Mouse (Mus musculus): ENCODE data around the gene Bpifa1.
A peak's percentile ranks its signal among the peaks of the same experiment; 100 is the strongest.
"Not testable (repeated sequence)": the region's sequence is repeated elsewhere in the genome, so short reads cannot be mapped to it uniquely, and the experiment has no call there.

Gene Bpifa1

DNA sequence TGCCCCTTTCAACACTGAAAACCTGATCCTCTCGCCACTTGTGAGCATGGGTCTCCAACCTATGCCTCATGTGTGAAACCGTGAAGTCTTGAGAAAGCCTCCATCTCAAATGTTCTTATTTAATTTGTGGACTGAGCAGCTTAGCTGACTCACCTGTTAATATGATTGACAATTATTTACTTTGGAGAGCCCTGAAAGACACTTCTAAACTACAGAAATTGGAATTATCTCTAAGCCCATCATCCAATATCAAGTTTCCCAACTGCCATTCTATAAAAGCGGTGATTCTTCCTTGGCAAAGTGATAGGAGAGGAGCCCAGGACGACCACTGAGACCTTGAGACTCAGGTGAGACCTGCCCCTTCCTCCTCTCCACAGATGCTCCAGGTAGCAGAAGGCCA, at the start of gene Bpifa1:
Bpifa1 (plus strand) TSS at position 301 of the 400 bp plus-strand sequence.
- no peak for DNase-seq (ENCODE audit: low spot score in 2 of 2)

DNA sequence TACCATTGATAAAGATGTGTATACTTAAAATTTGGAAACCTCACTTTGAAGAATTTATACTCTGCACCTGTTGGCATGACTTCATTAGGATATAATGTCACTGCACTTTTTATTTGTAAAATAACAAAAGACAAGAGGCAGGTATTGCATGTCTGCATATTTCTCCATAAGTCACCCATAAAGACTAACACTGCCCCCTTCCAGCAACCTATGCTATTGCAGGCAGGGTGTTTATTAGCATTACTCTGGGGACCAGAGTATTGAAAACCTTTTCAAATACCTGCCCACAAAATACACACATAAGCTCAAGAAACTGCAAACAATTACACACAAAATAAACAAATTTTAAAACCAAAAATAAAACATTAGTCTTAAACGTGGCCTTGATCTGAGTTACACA, 44.9 kb upstream of the Bpifa1 start:
- DNase-seq (ENCODE audit: low spot score in 2 of 2) = no peak

DNA sequence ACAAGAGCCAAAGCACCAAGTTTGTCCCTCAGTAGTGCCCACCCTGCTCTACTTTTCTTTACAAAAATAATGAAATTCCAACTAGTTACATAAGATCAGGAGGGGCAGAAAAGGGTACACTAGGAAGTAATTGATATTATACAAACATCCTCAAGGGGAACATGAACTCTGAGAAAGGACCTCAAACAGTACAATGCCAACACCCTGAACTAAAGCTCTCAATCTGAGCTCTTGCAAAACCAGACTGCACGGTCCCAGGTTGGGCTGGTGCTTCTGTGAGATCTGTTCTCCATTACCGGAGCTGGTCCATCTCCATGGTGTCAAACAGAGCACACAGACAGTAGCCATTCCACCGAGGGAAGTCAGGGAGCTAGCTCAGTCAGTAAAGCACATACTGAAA, 25.3 kb upstream of the Bpifa1 start:
- DNase-seq (ENCODE audit: low spot score in 2 of 2) = no peak

GRCm38 (mm10) chr2:154130120-154130519, 12.6 kb upstream of the Bpifa1 start, which contains the start of gene Bpifa3:
Bpifa3 (plus strand) TSS chr2:154130336.
- no peak for DNase-seq (ENCODE audit: low spot score in 2 of 2)

DNA sequence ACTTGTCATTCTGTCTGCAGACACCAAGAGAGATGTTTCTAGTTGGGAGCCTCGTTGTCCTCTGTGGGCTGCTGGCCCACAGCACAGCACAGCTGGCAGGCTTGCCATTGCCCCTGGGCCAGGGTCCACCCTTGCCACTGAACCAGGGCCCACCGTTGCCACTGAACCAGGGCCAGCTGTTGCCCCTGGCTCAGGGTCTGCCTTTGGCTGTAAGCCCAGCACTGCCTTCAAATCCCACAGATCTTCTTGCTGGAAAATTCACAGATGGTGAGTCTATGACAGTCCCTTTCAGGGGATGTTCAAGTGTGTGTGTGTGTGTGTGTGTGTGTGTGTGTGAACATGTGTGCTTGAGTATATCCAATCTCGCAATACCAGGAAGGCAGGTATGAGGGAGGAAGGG, 1.1 kb downstream of the Bpifa1 start:
- no peak for DNase-seq (ENCODE audit: low spot score in 2 of 2)

DNA sequence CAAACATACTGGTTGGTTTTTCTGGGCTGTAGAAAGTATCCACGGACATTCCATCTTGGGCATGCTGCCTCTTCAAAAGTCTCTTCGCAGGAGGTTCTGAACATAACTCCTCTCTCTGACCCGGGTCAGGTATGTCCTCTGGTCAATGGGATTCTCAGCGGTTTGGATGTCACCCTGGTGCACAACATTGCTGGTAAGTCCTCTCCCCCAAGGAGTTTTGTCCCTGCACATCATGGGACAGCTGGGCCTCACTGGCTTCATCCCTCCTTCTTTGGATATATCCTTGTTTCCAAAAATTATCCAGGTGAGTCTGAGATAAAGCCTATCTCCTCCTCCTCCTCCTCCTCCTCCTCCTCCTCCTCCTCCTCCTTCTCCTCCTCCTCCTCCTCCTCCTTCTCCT, 4.8 kb downstream of the Bpifa1 start:
- no peak for DNase-seq (ENCODE audit: low spot score in 2 of 2)

DNA sequence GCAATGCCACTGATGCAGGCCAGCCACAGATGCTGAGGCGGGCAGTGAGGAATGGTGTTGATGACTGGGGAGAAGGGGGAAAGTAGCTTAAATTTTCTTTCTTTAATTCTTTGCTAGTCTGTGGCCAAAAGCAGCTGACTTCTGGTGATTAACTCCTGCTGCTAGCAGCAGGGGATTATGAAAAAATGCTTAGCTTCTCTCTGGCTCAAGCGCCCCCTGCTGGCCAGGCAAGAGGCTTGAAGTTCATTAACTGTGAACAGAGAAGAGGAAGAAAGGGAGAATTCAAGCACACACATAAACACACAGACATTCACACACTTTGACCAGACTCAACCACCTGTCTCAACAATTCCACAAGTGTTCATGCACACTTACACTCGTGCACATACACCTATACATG, 15.8 kb downstream of the Bpifa1 start:
- no peak for DNase-seq (ENCODE audit: low spot score in 2 of 2)

GRCm38 (mm10) chr2:154162307-154162706, 19.6 kb downstream of the Bpifa1 start, which contains the start of gene Bpifa5:
Bpifa5 (plus strand) TSS chr2:154162607.
- DNase-seq (ENCODE audit: low spot score in 2 of 2) = no peak

GRCm38 (mm10) chr2:154163306-154163705, 20.6 kb downstream of the Bpifa1 start:
- DNase-seq (ENCODE audit: low spot score in 2 of 2) = no peak

DNA sequence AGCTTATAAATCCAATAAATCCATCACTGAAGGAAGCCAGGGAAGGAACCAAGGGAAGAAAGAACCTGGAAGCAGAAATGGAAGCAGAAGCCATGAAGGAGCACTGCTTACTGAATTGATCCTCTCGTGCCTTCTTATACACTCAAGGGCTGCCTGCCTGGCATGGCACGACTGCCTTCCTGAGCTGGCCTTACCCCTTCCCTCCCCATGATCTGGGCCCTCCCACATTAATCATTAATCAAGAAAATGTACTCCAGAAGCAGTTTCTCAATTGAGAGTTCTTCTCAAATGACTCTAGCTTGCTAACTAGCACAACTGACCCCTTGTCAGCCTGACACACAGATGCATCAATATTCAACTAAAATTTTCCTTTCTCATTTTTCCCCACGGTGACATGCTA, 26.5 kb downstream of the Bpifa1 start:
- no peak for DNase-seq (ENCODE audit: low spot score in 2 of 2)

DNA sequence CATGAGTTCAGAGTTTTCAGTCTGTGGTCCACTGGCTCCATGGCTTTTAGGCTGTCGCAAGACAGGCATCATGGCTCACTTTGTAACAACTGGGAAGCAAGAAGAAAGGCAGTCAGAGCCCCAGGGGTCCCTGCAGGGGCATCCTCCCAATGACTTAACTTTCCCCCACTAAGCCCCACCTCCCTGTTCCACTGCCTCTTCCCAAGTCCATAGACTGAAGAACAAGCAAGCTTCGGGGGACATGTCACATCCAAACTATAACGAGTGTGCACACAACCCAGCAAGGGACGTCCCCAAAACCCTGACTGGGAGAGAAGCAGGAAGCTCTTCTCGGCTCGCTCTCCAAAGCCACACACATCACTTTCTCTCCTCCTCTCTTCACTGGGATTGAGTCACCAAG, 28.9 kb downstream of the Bpifa1 start:
- DNase-seq (ENCODE audit: low spot score in 2 of 2) = no peak

DNA sequence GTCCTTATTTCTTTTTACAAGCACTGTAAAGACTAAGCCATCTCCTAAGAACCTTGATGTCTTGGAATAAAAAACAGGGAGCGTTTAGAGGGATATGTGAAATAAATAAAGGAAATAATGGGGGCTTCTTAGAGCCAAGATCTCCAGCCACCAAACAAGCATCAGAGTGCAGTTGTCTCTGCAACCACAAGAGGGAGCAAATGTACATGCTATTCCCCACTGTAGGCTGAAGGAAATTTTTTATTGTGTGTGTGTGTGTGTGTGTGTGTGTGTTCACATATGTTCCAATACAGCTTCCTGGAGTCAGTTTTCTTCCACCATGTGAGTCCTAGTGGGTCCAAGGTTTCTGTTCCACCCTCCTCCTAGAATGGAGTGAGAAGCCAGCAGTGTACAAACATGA, 30.6 kb downstream of the Bpifa1 start:
- peak in 1 of 2 experiments; percentile 9 for DNase-seq (ENCODE audit: low spot score in 2 of 2)

- DNase-seq (ENCODE audit: low spot score in 2 of 2) = not testable (repeated sequence)
Observed at GRCm38 (mm10) chr2:154181900-154182299, 39.2 kb downstream of the Bpifa1 start.

- DNase-seq (ENCODE audit: low spot score in 2 of 2) = not testable (repeated sequence)
Observed at GRCm38 (mm10) chr2:154183061-154183460, 40.4 kb downstream of the Bpifa1 start.

GRCm38 (mm10) chr2:154185319-154185718, 42.6 kb downstream of the Bpifa1 start:
- DNase-seq (ENCODE audit: low spot score in 2 of 2) = no peak

GRCm38 (mm10) chr2:154185748-154186147, 43.1 kb downstream of the Bpifa1 start:
- no peak for DNase-seq (ENCODE audit: low spot score in 2 of 2)

GRCm38 (mm10) chr2:154187468-154187867, 44.8 kb downstream of the Bpifa1 start:
- no peak for DNase-seq (ENCODE audit: low spot score in 2 of 2)

- no peak for DNase-seq (ENCODE audit: low spot score in 2 of 2)
Observed at GRCm38 (mm10) chr2:154189877-154190434, 47.3 kb downstream of the Bpifa1 start.

GRCm38 (mm10) chr2:154190546-154191258, 48.0 kb downstream of the Bpifa1 start, which contains the start of gene Bpifb1:
Bpifb1 (plus strand) TSS chr2:154190818.
- no peak for DNase-seq (ENCODE audit: low spot score in 2 of 2)

DNA sequence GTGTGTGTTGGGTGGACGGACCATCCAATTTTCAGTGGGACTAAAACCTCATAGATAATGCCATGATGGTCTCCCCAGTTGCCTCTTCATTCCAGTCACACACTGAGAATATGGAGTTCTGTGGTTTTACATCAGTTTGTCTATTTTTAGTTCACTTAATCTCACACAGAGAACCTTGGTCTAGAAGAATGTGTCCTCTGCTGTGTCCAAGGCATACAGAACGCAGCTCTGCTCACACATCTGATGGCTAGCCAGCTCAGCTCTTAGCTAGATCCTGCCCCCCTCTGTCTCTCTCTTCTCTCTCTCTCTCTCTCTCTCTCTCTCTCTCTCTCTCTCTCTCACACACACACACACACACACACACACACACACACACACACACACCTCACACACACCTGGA, 49.5 kb downstream of the Bpifa1 start:
- no peak for DNase-seq (ENCODE audit: low spot score in 2 of 2)

- DNase-seq (ENCODE audit: low spot score in 2 of 2) = no peak
Observed at GRCm38 (mm10) chr2:154193071-154193470, 50.4 kb downstream of the Bpifa1 start.

GRCm38 (mm10) chr2:154193994-154194504, 51.4 kb downstream of the Bpifa1 start:
- DNase-seq (ENCODE audit: low spot score in 2 of 2) = no peak

DNA sequence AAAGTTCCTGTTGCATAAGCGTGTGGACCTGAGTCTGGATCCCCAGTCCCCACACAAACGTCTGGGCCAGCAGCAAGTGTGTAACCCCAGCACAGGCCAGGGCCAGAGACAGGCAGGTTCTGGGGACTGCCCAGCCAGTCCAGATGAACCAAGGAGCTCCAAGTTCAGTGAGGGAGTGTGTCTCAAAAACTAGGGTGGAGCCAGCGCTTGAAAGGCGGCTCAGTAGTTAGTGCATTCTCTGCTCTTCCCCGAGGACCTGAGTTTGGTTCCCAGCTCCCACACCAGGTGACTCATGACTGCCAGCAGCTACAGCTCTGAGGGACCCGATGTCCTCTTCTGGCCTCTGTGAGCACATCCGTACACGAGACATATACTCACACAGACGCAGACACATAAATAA, 54.4 kb downstream of the Bpifa1 start:
- DNase-seq (ENCODE audit: low spot score in 2 of 2) = no peak
